Mouse (Mus musculus) myocyte (in vitro differentiated cells): ENCODE results near the gene Hlcs.

Source experiments
- POLR2A ChIP-seq: IDR thresholded peaks from one replicate; pipeline ENCODE4 v1.6.1; 2011; ENCODE audit warnings: low read depth, mild to moderate bottlenecking, control low read depth, moderate library complexity; ENCODE audit not compliant: insufficient read length
- REST ChIP-seq: IDR thresholded peaks from one replicate; pipeline ENCODE4 v1.6.1; 2011; ENCODE audit warnings: mild to moderate bottlenecking, control low read depth, moderate library complexity; ENCODE audit not compliant: insufficient read depth, insufficient read length

DNA sequence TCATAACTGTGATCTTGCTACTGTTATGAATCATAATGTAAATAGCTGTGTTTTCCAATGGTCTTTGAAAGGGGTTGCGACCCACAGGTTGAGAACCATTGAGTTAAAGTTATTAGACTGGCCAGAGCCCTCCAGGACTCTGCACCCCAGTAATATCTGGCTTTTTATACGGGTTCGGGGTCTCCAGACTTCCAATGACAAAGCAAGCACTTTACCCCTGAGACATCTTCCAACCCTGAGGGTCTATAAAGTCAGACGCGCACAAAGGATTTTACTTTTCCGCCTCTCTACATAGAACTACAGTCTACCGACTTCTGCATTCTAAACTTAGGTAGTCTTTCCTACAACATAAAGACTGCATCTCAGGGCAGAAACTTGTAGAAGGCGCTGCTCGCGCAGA is 63.7 kb downstream of the Hlcs start:
- TF ChIP-seq REST (no peak), POLR2A (no peak)
